Mouse (Mus musculus) adipocyte (in vitro differentiated cells): ENCODE data around the gene Plekhd1.

ENCODE experiments used
- DNase-seq: peaks from one replicate; pipeline ENCODE4 v3.0.0-alpha.2; 2016; ENCODE audit warnings: low spot score

The Plekhd1 gene

DNA sequence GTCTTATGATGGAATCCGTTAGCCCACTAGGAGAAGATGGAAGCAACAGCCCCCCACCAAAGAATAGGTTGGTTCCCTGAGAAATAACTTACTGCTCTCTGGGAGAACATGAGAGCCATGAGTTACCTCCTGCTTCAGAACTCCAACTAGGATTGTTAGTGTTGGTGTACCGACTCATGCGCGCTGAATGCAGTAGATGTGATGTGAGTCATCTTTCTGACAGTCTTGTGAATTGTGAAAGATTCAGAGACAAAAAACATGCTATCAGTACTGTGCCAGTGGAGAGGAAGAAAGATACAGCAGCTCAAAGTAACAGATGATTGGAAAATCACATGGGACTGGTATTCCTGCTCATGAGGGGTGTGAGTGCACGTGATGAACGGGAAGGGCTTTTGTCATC, 59.2 kb downstream of the Plekhd1 start:
- no peak for DNase-seq

DNA sequence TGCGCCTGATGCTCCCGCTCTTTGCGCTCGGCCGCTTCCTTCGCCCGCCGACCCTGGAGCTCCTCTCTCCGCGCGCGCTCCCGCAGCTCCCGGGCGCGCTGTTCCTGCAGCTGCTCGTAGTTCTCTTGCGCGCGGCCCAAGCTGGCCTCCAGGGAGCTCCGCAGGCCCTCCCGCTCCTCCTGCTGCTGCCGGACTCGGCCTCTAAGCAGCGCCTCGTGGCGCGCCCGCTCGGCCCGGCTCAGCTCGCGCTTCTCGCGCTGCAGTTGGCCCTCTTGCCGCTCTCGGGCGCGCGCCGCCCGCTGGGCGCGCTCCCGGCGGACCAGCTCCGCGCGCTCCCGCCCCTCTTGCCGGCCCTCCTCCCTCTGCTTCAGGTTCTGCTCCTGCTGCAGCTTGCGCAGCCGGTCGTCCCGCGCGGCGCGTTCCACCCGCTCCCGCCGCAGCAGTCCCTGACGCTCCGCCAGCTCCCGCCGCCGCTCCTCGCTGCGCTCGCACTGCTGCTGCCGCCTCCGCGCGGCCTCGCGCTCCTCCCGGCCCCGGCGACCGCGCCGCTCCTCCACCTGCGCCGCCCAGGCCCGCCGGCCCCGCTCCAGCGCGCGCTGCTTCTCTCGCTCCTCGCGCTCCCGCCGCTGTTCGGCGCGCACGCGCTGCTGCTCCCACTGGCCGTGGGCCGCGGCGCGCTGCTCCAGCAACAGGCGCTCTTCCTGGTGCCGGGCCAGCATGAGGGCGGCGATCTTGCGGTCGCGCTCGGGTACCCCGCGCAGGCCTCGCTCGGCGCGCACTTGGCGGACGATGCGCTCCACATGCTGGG, 65.6 kb downstream of the Plekhd1 start:
- no peak for DNase-seq

DNA sequence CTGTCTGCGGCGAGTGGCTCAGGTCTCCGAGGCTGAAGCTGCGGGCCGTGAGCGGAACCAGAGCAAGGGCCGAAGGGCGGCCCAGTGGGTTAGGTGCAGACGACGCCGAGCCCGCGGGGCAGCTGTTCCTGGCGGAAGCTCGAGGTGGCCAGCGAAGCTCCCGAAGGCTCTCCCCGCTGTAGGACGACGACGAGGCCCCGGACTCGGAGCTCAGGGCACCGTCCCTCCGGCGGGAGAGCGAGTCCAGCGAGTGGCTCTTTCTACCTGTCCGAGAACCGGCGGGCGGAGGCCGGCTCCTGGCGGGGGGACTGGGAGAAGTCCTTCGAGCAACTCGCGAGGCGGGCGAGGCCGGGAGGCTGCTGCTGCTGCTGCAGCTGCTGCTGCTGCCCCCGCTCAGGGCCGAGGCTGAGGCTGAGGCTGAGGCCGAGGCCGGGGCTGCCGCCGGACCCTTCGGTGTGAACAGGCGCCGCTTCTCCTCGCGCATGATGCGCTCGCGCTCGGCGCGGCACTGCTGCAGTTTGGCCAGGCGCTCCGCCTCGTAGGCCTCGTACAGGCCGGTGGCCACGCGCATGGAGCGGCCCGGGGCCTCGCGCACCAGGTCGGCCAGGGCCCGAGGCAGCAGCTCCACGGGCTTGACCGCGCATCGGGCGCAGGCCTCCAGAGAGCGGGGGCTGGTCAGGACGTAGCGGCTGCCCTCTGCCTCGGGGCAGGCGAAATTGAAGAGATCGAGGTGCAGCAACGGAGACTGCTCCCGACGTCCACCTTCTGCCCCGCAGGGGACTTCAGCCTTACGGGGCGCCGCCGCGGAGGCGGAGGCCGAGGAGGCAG, 66.4 kb downstream of the Plekhd1 start:
- no peak for DNase-seq

DNA sequence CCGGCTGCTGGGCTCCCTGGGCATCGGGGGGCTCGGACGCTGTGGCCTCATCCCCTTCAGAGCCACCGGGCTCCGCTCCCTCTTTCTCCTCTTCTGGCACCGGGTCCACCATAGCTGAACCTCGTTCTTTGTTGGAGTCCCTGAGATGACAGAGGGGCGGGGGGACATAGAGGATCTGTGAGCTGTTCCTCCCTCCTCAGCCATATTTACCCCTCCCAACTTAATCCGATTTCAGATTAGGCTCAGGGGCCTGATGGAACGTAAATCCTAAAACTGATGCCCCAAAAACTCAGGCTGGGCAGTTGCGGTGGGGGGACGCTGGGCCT, 67.0 kb downstream of the Plekhd1 start:
- no peak for DNase-seq

DNA sequence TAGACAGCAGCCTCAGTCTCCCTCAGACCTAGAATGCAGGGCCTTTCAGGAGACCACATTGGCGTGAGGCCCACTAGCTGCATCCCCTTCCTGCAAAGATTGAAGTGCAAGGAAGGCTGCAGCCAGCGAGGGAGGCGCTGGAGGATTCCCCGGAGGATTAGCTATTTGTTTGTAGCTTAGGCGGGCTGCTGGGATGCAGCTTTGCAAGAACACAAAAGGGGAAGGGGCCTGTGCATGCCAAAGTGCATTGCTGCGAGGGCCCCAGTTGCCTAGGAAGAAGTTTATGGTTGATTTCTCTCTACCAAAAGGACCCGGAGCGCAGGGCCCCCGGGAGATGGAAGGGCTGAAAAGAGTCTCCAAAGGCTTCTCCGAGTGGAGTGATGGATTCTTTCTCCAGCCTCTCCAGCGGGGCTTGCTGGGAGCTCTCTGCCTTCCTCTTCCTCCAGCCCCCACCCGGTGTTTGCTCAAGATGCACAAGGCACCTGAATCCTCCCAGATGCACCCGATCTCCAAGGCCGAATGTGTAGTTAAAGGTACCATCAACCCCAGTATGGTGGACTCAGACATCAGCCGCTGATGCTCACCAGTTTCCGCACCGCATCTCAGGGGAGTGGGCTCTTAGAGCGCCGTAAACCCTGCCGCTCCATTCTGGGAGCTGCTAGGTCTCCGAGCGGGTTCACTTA, 67.5 kb downstream of the Plekhd1 start:
- no peak for DNase-seq

DNA sequence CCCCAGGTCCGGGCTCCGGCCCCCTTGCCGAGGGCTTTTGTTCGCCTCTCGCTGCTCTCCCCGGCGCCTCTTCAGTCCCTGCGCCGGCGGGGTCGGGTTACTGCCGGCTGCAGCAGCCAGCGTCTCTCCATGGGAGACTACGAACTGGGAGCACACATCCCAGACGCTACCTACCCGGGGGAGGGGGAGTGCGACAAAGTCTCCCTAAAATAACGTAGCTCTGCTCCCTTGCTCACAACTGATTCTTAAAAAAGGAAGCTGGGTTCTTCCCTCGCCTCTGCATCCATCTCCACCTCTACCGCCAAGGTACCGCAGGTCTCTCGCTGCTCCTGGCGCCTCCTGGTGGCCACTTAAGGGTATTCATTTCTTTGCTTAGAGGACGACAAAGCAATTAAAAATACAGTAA, 68.0 kb downstream of the Plekhd1 start, which contains the start of gene Ccdc177:
Gene Ccdc177, minus strand, starts transcription at position 292 of the 406 bp plus-strand sequence.
- DNase-seq = no peak

DNA sequence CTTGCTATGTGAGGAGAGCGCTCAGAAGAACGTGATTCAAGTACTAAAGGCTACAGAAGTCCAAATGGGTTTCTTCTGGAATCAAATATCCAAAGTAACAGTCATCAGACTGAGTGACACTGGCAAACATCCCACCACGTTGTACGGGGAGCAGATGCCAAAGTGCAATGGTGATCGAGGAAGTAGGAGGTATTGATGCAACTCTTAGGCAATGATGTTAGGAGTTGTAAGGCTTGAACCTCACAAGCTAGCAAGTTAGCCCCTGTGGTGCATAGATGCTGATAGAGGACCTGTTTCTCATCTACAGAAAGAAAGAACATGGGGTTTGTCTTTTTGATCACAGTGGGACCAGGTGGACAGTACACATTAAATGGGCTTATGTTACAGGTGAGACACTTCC, 70.6 kb downstream of the Plekhd1 start:
- DNase-seq = no peak

DNA sequence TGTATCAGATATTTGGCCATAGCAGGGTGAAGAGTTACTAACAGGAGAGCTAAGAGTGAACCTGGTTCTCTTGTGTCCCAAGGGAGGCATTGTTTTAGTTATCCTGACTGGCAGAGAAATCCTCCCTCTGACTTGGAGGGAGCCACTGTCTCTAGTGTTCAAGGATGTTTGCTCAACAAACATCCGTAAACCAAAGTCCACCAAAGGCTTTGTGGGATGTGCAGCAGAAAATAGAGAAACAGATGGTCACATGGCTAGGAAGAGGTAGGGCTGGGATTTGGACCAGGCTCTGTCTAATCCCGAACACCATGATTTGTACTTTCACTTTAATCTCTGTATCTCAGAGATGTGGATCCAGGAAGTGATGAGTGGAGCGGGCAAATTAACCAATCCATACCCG, 71.7 kb downstream of the Plekhd1 start:
- DNase-seq = no peak

DNA sequence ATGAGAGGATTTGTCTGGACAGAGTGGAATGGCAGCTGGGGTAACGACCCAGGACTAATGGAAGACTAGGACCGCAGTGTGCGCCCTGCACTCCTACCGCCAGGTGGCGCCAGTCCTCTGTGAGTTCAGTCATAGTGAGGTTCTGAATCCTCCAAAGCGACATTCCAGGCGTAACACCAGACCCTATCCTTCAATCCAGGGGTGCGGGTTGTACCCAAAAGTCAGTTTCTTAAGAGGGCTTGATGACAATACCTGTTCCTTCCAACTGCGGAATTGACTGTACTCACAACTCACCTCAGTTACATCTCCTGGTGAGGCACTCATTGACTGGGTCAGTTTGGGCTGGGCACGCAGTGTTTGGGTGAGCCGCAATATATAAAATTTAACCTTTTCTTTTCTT, 77.3 kb downstream of the Plekhd1 start:
- DNase-seq = peak; percentile 82
